Comparison of ENCODE assay signal across 9 mouse cellular contexts in genomic region chrX:142096904-142097303, GRCm38 (mm10).
DNase-seq lines count a peak whose midpoint lies in the region; ATAC-seq and TF ChIP-seq lines count a peak whose summit lies in the region.
"Had no signal": no experiment of that assay in that cellular context is flagged by ENCODE, and none has a peak within 500 bp of the region (broad histone marks: within the 10 kb centered on the region; RNA-seq: fewer than 3 reads in every experiment).

No protein-coding gene starts in this region.

- 55% methylated on average over 3 of the region's 3 CpGs for WGBS in limb, embryonic 14.5 days
- 61% methylated on average over 3 of the region's 3 CpGs for WGBS in limb, embryonic 10.5 days

- no peak for TF ChIP-seq POLR2A in limb, embryonic 14.5 days (IDR thresholded peaks at IDR 0.05; ENCODE audit: borderline replicate concordance, extremely low read depth, insufficient read depth, insufficient read length)
- TF ChIP-seq POLR2A in cortical plate, adult 2 months (IDR thresholded peaks at IDR 0.05; ENCODE audit: extremely low read depth, insufficient read depth, low read length), result no peak

- no peak overlapping the region for H3K9ac ChIP-seq in limb, embryonic 14.5 days (ENCODE audit: low read depth, low read length, severe bottlenecking)
- H3K9ac ChIP-seq: liver, embryonic 13.5 days had no signal

- DNase-seq in cerebellum, postnatal 14 days, result peak; percentile 38 to 43
- DNase-seq in cerebellum, adult 18-20 months, result no peak
- peak; percentile 39 for DNase-seq in limb, embryonic 14.5 days (ENCODE audit: low spot score)
- no peak for DNase-seq in limb, embryonic 10.5 days (ENCODE audit: low spot score)
- peak; percentile 31 for DNase-seq in mesoderm, embryonic 11.5 days (ENCODE audit: low read depth, low spot score)
- no peak for DNase-seq in yolk sac, embryonic 10.5 days (ENCODE audit: low spot score)
- DNase-seq: liver, embryonic 13.5 days had no signal

- H3K27me3 ChIP-seq in limb, embryonic 14.5 days (ENCODE audit: control insufficient read depth, insufficient read depth, low read length), result no peaks in the 10 kb centered on the region
- H3K27me3 ChIP-seq in limb, embryonic 10.5 days (ENCODE audit: low read depth, poor library complexity, severe bottlenecking), result peaks cover 93% of the 10 kb centered on the region
- H3K27me3 ChIP-seq: liver, embryonic 13.5 days had no signal

- no peaks in the 10 kb centered on the region for H3K4me1 ChIP-seq in limb, embryonic 14.5 days (ENCODE audit: control insufficient read depth, insufficient read depth, low read length)
- H3K4me1 ChIP-seq in limb, embryonic 10.5 days, result no peaks in the 10 kb centered on the region
- H3K4me1 ChIP-seq in cortical plate, adult 2 months (ENCODE audit: control insufficient read depth, insufficient read depth, low read length), result no peaks in the 10 kb centered on the region
- H3K4me1 ChIP-seq: liver, embryonic 13.5 days had no signal

- no peaks in the 10 kb centered on the region for H3K36me3 ChIP-seq in limb, embryonic 14.5 days (ENCODE audit: control insufficient read depth, insufficient read depth, low read length)
- H3K36me3 ChIP-seq in limb, embryonic 10.5 days, result no peaks in the 10 kb centered on the region
- H3K36me3 ChIP-seq: liver, embryonic 13.5 days had no signal

- no peak overlapping the region for H3K27ac ChIP-seq in limb, embryonic 14.5 days (replicated peaks; ENCODE audit: low read depth, low read length)
- no peak overlapping the region for H3K27ac ChIP-seq in limb, embryonic 10.5 days
- H3K27ac ChIP-seq in cortical plate, adult 2 months (ENCODE audit: insufficient read depth, low read length), result no peak overlapping the region
- H3K27ac ChIP-seq: liver, embryonic 13.5 days had no signal

- no peak overlapping the region for H3K4me3 ChIP-seq in limb, embryonic 14.5 days (replicated peaks; ENCODE audit: low read length)
- H3K4me3 ChIP-seq in limb, embryonic 10.5 days, result no peak overlapping the region
- no peak overlapping the region for H3K4me3 ChIP-seq in cortical plate, adult 2 months (ENCODE audit: insufficient read depth, low read length)
- H3K4me3 ChIP-seq: liver, embryonic 13.5 days had no signal

- no peak for ATAC-seq in limb, embryonic 14.5 days (ENCODE audit: low FRiP score, low read depth)
- no peak for ATAC-seq in inflammation-experienced regulatory T-cells, adult 6 months

- H3K9me3 ChIP-seq in limb, embryonic 14.5 days (ENCODE audit: control insufficient read depth, low read length), result no peaks in the 10 kb centered on the region
- no peaks in the 10 kb centered on the region for H3K9me3 ChIP-seq in limb, embryonic 10.5 days (replicated peaks)
- H3K9me3 ChIP-seq: liver, embryonic 13.5 days had no signal

- H3K4me2 ChIP-seq in limb, embryonic 14.5 days (replicated peaks; ENCODE audit: low read depth, low read length, severe bottlenecking), result no peak overlapping the region
- H3K4me2 ChIP-seq: liver, embryonic 13.5 days had no signal

- TF ChIP-seq CTCF in cortical plate, adult 2 months (IDR thresholded peaks at IDR 0.05; ENCODE audit: extremely low read depth, insufficient read depth, low read length), result peak; percentile 31; the same call in 1 of the 2 replicates

Comparison
In these comparisons a context has a peak if more than half of its experiments do, and no peak if none do; other contexts are left out.
1. DNase-seq: peak in cerebellum, postnatal 14 days (2 of 2), limb, embryonic 14.5 days (single experiment) and mesoderm, embryonic 11.5 days (single experiment); none in cerebellum, adult 18-20 months (0 of 2), limb, embryonic 10.5 days (single experiment) and yolk sac, embryonic 10.5 days (single experiment).